Mouse (Mus musculus) bone marrow macrophage, adult 2 months (primary cell): ENCODE measurements around the gene Saxo1.

ENCODE experiments used
- CTCF ChIP-seq: IDR thresholded peaks from 2 replicates; pipeline ENCODE4 v1.5.1; 2012; ENCODE audit warnings: low read depth, mild to moderate bottlenecking, low read length, moderate library complexity
- POLR2A ChIP-seq: IDR thresholded peaks from 2 replicates; pipeline ENCODE4 v1.6.1; 2012; ENCODE audit warnings: mild to moderate bottlenecking, low read depth, low read length, borderline replicate concordance

DNA sequence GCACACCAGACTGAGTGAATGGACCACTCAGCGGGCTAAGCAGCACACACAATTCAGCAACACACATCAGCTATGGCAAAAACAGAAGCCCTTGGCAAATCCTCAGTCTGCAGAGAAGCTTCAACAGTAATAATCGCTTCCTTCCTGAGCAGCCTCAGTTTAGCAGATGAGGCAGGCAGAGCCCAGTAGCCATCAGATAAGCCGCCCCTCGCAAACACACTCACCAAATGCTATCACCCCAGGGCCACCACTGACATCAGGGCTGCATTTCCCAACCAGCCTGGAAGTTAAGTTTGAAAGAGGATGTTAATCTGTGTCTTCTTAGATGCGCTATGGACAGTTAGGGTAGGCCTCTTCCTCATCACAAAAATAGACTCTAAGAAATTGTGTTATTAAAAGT lies 130.8 kb downstream of the Saxo1 start:
- TF ChIP-seq CTCF = no peak
- no peak for TF ChIP-seq POLR2A
